Mouse (Mus musculus): ENCODE measurements around the gene Zp2. TPM values are rescaled to one million over a fixed set of nuclear protein-coding genes. Genes with fewer than 3 reads are reported as not detected.

Gene Zp2
- polyA plus RNA-seq, 1 experiment: not detected

- Histone ChIP-seq H3K27me3 (ENCODE audit: control insufficient read depth, insufficient read depth, low read length) (no peaks in the 10 kb centered on the region), H3K4me1 (ENCODE audit: control insufficient read depth, insufficient read depth, low read length) (peaks cover 2% of the 10 kb centered on the region; the same call in 1 of the 2 replicates), H3K36me3 (ENCODE audit: control insufficient read depth, insufficient read depth, low read length) (no peaks in the 10 kb centered on the region), H3K4me3 (ENCODE audit: control insufficient read depth, low read depth, low read length) (peak within 1 kb of the TSS; percentile 68), H3K27ac (ENCODE audit: control insufficient read depth, insufficient read depth, low read depth, low read length) (no peak within 1 kb of the TSS)
- TF ChIP-seq POLR2A (IDR thresholded peaks at IDR 0.05; ENCODE audit: control insufficient read depth, low read depth, low read length) (no peak; the same call in 1 of the 2 replicates), CTCF (IDR thresholded peaks at IDR 0.05; ENCODE audit: control insufficient read depth, insufficient read depth, insufficient replicate concordance, low read depth, low read length) (no peak)
Observed at GRCm38 (mm10) chr7:120095180-120095579, 49.9 kb downstream of the Zp2 start, which contains the start of gene Dnah3. Dnah3 (minus strand) TSS chr7:120095280.

GRCm38 (mm10) chr7:120094216-120094615 is 50.9 kb downstream of the Zp2 start:
- H3K27me3 ChIP-seq (ENCODE audit: control insufficient read depth, insufficient read depth, low read length): no peaks in the 10 kb centered on the region
- TF ChIP-seq CTCF (IDR thresholded peaks at IDR 0.05; ENCODE audit: control insufficient read depth, insufficient read depth, insufficient replicate concordance, low read depth, low read length) (no peak), POLR2A (IDR thresholded peaks at IDR 0.05; ENCODE audit: control insufficient read depth, low read depth, low read length) (no peak)
- no peak overlapping the region for H3K27ac ChIP-seq (ENCODE audit: control insufficient read depth, insufficient read depth, low read depth, low read length)
- H3K4me1 ChIP-seq (ENCODE audit: control insufficient read depth, insufficient read depth, low read length): peaks cover 2% of the 10 kb centered on the region; the same call in 1 of the 2 replicates
- H3K36me3 ChIP-seq (ENCODE audit: control insufficient read depth, insufficient read depth, low read length): no peaks in the 10 kb centered on the region
- H3K4me3 ChIP-seq (ENCODE audit: control insufficient read depth, low read depth, low read length): peak overlapping the region; percentile 68; the same call in 1 of the 2 replicates

GRCm38 (mm10) chr7:120093033-120093432 is 52.1 kb downstream of the Zp2 start:
- TF ChIP-seq CTCF (IDR thresholded peaks at IDR 0.05; ENCODE audit: control insufficient read depth, insufficient read depth, insufficient replicate concordance, low read depth, low read length) (no peak), POLR2A (IDR thresholded peaks at IDR 0.05; ENCODE audit: control insufficient read depth, low read depth, low read length) (no peak)
- Histone ChIP-seq H3K4me3 (ENCODE audit: control insufficient read depth, low read depth, low read length) (peak overlapping the region; percentile 75), H3K27ac (ENCODE audit: control insufficient read depth, insufficient read depth, low read depth, low read length) (no peak overlapping the region), H3K36me3 (ENCODE audit: control insufficient read depth, insufficient read depth, low read length) (no peaks in the 10 kb centered on the region), H3K4me1 (ENCODE audit: control insufficient read depth, insufficient read depth, low read length) (peaks cover 2% of the 10 kb centered on the region; the same call in 1 of the 2 replicates), H3K27me3 (ENCODE audit: control insufficient read depth, insufficient read depth, low read length) (no peaks in the 10 kb centered on the region)

- Histone ChIP-seq H3K4me1 (ENCODE audit: control insufficient read depth, insufficient read depth, low read length) (peaks cover 3% of the 10 kb centered on the region; the same call in 1 of the 2 replicates), H3K27ac (ENCODE audit: control insufficient read depth, insufficient read depth, low read depth, low read length) (no peak overlapping the region), H3K4me3 (ENCODE audit: control insufficient read depth, low read depth, low read length) (no peak overlapping the region), H3K27me3 (ENCODE audit: control insufficient read depth, insufficient read depth, low read length) (no peaks in the 10 kb centered on the region), H3K36me3 (ENCODE audit: control insufficient read depth, insufficient read depth, low read length) (no peaks in the 10 kb centered on the region)
- no peak for TF ChIP-seq POLR2A (IDR thresholded peaks at IDR 0.05; ENCODE audit: control insufficient read depth, low read depth, low read length)
- no peak for TF ChIP-seq CTCF (IDR thresholded peaks at IDR 0.05; ENCODE audit: control insufficient read depth, insufficient read depth, insufficient replicate concordance, low read depth, low read length)
Observed at GRCm38 (mm10) chr7:120080177-120080576, 64.9 kb downstream of the Zp2 start.

Other genes with a start within 250 kb of the Zp2 start
- 27.0 and 31.4 TPM in 2 replicates for gene Lyrm1, start 249.4 kb downstream of the Zp2 start, polyA plus RNA-seq (2012; rRNA removed)
- gene Dcun1d3, start 249.0 kb downstream of the Zp2 start, polyA plus RNA-seq (2012; rRNA removed): 66.1 and 70.0 TPM in 2 replicates
- gene Dnah3, start 50.0 kb downstream of the Zp2 start, polyA plus RNA-seq (2012; rRNA removed): 31.7 and 34.6 TPM in 2 replicates
- gene Tmem159, start 42.9 kb downstream of the Zp2 start, polyA plus RNA-seq (2012; rRNA removed): 6.6 and 8.0 TPM in 2 replicates
- 0.27 and 0.35 TPM in 2 replicates for gene Anks4b, start 28.6 kb upstream of the Zp2 start, polyA plus RNA-seq (2012; rRNA removed)
- gene Crym, start 56.8 kb upstream of the Zp2 start, polyA plus RNA-seq (2012; rRNA removed): 0.11 TPM in 1 of 2 replicates, not detected in the other
- gene Abca14, start 58.7 kb upstream of the Zp2 start, polyA plus RNA-seq (2012; rRNA removed): 62.8 and 185 TPM in 2 replicates
- 11.6 and 16.2 TPM in 2 replicates for gene Abca15, start 183.4 kb upstream of the Zp2 start, polyA plus RNA-seq (2012; rRNA removed)

Data from testis, adult 2 months (tissue).